Mouse (Mus musculus) heart, adult 11 months (tissue): ENCODE results near the gene Wdsub1.
A peak's percentile ranks its signal among the peaks of the same experiment; 100 is the strongest.

Source experiments
- DNase-seq: peaks from one replicate; pipeline ENCODE4 v3.0.0; 2022

Wdsub1 gene

DNA sequence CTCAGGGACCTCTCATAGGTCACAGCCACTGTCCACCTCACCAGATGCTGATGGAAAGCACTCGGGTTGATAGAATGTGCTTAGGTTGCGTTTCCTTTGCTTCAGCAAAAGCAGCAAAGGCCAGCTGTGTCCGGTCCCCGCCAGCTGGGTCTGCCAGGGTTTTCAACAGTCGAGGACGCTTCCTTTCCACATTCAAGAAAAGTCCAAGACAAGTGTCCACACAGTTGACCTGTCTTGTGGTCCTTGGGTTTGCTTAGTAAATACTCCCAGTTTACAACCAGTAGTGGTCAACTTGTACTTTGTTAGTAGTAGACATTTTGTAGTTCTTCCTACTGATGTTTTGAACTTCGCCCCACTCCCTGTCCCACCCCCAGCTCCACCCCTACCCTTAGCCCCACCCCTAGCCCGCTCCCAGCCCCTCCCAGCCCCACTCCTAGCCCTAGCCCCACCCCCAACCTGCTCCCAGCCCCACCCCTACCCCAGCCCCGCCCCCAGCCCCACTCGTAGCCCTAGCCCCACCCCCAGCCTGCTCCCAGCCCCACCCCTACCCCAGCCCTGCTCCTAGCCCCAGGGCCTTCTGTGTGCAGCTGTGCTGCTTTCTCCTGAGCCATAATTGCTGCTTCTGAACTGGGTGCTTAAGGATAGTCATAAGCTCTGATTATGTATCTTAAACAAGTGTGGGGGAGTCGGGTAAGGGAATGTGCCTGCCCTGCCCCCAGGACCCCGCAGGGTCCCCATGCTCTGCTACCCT is 41.0 kb downstream of the Wdsub1 start:
- peak; percentile 97 for DNase-seq

DNA sequence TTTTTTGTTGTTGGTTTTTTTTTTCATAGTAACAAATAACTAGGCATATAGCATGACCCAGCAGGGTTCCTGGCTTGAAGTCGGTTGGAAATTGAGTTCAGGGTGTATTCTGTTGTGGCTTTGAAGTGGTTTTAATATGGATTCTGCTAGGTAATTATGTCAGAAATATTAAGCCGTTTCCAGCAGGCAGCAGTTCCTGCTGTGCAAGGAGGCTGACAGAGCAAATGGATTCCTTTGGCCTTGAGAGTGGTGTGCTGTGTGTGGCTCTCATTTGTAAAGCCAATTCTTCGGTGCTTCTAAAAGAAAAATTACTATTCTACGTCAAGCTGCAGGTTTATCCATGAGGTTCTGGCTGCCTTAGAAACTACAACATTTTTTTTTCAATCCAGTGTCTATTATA is 42.2 kb downstream of the Wdsub1 start:
- DNase-seq: no peak

DNA sequence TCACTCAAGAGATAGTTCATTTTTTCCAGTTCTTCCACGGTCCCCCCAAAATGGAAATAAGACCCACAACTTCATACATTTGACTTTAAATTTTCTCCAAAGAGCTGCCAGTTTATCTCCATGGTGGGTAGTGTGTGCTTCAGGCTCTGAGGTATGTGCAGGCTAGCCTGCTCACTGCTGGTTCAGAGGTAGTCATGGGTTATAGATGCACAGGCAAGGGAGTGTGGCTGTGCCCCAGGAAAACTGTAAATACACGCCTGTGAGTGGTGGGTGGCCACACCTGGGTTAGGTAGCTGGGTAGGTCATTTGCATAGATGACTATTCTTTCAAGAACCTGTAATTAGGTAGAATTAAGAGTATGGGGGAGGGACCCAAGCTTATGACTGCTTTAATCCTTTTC is 42.6 kb downstream of the Wdsub1 start:
- peak; percentile 89 for DNase-seq

DNA sequence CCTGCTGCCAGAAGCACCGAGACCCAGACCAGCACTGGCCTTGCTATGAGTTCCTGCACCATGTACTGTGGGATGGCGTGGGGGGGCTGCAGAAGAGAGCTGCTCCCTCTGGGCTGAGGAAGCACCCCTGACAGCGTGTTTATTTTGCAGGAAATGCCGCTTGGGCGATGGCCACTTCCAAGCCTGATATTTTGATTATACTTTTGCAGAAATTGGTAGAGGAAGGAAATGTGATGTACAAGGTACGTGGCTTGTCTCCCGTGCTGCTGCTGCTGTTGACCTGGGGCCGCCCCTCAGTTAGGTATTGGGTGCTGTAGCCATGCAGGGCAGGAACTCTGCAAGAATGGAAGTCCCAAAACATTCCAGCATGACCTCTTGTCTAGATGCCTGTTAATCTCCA is 43.6 kb downstream of the Wdsub1 start:
- DNase-seq: peak; percentile 99

DNA sequence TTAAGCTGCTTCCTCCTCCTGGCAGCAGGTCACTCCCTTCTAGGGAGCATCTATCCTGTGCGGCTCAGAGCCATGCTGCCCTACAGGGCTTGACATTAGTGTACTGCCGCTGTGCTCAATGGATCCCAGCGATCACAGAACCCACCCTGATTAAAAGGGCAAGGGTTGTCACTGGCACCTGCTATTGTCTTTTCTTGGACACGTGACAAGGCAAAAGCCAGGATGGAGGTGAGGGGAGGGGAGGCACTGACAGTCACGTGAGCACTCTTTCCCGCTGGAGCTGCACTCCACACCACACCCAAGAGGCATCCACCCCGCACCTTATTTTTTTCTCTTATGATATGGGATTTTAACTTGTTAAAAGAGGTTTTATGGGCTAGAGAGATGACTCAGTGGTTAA is 50.6 kb downstream of the Wdsub1 start:
- peak; percentile 95 for DNase-seq

DNA sequence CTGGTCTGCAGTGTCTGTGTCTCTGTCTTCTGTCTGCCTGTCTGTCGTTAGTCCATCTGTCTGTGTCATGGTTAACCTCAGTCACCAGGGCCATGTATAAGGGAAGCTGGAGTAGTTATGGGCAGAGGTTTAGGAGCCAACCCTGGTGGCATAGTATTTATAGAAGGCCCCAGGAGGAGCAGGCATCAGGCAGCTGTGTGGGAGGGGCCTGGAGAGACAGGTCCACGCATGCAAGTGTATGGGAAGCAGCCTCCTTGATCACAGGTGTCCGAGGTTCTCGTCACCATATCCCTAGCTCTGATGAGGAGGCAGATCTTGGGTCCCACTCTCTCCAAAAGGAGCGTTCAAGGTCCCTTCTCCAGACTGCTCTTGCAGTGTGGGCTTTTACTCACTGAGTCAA is 51.5 kb downstream of the Wdsub1 start:
- peak; percentile 94 for DNase-seq

DNA sequence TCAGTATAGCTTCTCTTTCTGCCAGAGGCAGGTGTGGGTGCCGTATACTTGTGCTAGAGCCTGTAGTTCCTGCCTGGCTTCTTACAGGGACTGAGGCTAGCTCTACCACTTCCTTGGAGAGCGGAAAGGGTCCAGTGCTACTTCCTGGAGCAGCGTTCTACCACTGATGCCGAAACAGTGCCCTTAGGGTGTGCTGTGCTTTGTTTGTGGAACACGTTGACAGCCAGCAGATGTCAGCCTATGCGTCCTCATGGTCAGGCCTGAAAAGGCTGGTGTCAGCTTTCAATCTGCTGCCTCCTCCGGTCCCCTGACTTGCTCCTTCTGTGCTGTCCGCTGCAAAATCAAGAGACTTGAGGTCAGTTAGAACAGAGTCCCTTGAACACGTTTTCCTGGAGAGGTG is 52.2 kb downstream of the Wdsub1 start:
- DNase-seq: peak; percentile 95

DNA sequence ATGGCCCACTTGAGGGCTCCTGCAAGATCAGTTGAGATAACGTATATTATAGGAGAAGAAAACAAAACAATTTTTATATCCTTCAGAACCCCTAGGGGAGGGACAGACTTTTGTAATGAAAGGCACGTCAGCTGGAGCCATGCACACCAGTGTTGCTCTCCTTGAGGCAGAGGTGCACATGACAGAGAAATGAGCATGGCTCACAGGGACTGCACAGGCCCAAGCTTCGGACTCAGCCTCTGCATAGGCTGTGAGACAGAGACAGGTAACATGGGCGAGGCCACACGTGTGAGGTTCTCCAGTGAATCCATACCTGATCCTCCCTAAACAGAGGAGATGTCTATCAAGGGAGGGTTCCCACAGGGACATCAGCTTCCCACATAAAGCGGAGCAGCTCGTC is 52.7 kb downstream of the Wdsub1 start:
- no peak for DNase-seq

DNA sequence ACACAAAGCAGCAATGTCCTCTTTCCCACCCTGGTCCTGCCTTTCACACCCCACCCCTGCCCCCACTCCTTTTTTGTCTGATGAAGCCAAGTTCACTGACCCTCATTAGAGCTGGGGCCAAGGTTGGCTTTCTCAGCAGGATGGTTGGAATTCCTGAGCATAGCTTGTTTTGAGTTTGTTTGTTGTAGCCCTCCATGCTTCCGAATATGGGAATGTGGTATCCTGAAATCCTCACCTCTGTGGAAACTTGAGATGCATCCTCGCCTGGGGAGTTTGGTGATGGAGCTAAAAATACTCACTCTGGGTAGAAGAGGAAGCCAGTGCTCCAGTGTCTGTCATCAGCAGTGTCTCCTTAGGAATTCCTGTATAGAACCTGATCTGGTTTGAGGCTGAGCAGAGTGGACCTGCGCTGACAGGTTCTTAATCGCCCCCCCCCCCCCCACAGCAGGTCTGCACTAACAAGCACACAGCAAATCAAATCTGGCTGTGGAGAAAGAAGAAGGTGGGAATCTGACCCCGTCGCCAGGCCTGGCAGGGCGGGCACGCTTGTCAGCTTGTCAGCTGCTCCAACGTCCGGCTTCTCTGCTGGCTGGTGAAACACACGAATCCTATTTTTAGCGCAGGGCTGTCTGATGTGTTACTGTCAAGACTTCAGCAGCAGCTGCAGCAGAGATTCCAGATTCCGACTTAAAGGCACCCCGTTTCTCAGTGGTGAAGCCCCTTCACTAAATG is 53.4 kb downstream of the Wdsub1 start:
- peak; percentile 98 for DNase-seq

DNA sequence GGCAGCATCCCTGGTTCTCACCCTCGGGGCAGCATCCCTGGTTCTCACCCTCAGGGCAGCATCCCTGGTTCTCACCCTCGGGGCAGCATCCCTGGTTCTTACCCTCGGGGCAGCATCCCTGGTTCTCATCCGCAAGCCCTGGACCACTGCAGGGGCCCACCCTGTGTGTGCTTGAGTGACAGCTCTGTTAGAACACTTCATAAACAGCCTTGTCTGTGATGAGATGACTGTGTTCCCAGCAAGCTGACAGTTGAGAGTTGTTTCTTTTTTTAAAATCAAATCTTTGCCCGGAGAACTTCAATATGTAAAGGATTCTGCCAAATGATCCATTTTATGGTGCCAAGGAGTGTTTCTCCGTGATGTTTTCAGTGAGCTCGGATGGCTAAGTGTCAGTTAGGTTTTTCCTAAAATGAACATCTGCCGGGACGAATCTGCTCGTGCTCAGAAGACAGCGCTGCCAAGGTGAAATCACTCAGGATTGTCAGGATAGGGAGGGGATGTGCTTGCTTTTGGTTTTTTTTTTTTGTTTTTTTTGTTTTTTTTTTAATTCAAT is 54.2 kb downstream of the Wdsub1 start:
- peak; percentile 90 for DNase-seq

DNA sequence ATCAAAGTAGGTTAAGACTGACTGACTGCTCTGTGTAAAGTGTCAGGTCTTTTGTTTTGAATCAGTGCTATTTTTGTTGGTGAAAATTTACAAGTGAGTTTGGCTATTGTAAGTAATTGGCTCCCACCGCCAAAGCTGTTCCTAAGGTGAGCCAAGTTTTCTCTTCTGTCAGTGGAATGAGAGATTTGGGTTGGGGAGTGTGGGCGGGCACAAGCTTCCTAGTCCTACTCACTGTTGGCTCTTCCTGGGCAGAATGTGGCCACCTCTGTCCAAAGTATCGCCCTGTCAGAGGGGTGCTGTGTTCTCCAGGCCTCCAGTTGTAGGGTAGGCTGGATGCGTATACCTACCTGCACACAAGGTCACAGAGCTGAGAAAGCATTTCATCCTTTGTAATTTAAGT is 57.0 kb downstream of the Wdsub1 start:
- peak; percentile 89 for DNase-seq

DNA sequence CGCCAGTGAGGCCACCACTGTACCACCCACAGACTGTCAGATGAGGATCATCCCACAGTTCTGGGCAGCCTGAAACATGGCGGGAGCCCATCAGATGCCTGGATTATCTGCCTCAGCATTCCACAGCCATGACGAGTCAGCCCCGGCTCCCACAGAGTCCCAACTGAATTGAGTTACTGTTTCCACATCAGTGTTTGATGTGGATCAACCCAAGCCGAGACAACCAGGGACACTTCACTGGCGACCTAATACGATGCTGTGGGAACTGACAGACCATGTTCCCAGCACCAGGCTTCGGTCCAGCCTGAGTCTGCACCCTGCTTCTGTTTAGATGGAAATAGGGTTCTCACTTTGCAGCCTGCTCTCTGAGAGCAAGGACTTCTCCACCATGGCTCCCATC is 58.1 kb downstream of the Wdsub1 start:
- peak; percentile 97 for DNase-seq

DNA sequence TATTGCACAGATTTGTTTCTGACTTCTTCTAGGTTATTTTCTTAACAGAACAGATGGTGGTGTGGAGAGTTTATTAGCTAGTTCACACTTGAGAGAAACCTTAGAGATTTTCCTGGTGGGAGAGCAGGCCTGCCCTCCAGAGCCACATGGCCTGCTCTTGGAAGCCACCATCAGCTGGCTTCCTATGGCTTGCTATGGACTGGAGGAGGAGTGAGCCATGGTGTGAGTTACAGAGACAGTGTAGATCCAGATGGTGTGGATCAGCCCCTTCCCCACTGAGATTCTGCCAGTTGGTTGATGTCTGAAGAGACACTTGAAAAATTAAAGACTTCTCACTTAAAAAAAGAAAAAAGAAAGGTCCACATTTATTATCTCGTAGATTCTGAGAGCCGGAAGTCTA is 61.3 kb downstream of the Wdsub1 start:
- no peak for DNase-seq

DNA sequence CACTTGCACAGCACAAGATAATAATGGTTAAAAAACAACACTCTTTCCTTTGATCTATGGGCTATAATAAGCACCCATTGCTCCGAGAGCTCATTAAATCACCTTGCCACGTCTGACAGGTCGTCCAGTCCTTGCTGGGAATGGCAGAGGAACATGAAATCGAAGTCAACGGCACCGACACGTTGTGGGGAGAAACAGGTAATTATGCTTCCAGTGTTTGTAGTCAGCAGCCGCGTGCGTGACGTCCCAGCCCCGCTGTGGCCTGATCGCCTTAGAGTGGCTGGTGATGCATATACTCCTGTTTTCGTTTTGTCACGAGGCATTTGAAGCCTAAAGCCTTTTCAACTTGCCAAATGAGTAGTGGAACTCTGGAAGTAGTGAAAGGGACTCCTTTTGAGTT is 62.3 kb downstream of the Wdsub1 start:
- no peak for DNase-seq

DNA sequence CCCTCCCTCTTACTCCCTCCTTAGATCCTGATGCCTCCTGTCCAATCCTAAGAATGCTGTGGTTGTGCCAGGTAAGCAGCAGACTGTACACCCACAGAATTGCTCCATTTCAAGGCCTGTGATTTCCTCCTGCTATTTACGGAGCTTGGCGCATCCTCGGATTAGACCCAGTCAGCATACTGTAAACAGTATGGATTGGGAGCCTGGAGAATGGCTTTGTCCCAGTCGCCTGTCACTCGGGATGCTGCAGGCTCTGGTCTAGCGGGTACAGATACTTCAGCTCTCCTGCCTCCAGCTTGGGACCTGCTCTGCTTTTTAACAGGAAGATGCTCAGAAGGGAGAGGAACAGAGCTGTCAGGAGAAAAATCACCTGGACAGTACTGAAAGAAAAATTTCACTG is 63.0 kb downstream of the Wdsub1 start:
- no peak for DNase-seq

DNA sequence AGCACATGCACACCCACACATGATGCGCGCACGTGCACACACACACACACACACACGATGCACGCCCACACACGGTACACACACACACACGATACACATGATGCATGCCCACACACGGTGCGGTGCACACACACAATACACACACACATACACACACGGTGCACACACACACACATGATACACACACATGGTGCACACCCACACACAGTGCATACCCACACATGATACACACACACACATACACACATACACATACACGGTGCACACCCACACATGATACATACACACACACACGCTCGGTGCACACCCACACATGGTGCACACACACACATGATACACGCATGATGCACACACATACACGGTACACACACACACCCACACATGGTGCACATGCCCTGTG is 63.7 kb downstream of the Wdsub1 start:
- DNase-seq: no peak

DNA sequence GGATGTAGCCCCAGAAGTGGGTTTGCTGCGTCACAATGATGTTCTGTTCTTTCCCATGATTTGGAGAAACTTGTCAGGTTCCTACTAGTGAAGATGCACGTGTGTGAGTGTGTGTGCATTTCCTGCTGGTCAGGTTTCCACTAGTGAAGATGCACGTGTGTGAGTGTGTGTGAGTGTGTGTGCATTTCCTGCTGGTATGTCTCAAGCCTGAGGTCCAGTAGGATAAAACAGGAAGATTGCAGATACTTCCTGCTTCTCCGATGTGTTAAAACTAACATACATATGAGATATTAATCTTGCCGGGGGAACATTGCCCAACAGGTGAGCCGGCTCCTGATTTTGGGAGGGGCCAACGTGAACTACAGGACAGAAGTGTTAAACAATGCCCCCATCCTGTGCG is 67.4 kb downstream of the Wdsub1 start:
- DNase-seq: no peak

DNA sequence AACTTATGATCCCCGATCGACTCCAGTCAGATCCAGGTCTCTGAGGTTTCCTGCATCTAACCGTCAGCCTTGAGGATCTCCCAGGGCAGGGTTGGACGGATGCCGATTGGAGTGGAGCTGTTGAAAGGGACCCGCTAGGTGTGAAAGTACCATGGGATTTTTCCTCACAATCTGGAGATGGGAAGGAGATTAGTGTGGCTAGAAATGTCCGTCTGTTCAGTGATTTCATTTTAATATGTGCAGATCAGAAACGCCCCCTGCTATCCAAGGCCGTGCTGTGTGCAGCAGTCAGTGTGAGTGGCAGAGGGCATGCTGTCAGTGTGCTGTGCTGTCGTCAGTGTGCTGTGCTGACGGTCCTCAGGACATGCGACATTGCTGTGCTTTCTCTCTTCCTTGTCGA is 68.9 kb downstream of the Wdsub1 start:
- no peak for DNase-seq

DNA sequence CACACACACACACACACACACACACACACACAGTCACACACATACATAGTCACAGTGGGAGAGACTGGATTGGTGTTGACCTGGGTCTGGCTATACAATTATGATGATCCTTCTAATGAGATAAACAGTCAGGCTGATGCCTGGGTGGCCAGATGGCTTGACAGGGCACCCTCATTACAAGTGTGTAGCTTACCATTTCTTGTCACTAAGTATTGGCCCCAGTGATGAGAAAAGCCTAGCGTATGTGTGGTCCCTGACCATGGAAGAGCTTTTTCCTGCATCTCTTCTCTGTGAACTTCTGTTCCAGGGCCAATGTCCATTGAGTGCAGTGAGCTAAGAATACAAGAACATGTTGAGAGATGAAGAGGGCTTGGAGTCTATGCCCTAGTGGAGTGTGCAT is 69.8 kb downstream of the Wdsub1 start:
- DNase-seq: no peak

DNA sequence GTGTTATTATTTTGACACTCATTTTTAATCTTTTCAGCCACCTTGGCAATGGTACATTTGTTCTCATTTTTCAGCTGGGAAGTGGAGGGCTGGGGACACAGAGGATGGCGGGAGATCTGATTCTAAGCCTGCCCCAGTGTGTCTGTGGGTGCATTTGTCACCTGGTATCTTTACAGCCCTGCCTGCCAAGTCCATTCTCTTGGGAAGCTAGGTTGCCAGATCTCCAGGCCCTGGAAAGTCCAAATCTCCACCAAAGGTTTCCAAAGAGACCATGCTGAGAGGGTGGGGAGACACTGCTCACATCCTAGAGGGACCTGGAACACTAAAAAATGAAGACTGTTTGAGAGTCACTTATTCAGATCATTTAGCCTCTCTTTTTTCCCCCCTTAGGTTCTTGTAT is 71.1 kb downstream of the Wdsub1 start:
- DNase-seq: no peak

DNA sequence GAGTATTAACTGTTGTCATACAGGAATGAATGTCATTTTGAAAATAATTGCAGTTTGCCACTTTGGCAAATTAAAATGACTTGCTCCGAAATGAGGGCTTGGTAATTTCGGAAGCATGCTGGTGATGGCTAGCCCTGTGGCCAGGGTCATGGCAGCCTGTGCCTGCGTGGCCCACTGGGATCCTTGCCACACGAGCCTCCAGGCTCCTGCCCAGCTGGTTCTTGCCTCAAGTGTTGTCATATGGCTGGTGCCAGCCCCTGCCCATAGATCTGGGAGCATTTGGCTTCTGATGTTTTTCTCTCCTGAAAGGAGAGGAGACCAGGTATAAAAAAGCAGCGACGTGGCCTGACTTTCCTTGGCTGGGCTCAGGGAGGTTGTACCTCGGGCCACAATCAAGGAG is 72.4 kb downstream of the Wdsub1 start:
- DNase-seq: peak; percentile 92

DNA sequence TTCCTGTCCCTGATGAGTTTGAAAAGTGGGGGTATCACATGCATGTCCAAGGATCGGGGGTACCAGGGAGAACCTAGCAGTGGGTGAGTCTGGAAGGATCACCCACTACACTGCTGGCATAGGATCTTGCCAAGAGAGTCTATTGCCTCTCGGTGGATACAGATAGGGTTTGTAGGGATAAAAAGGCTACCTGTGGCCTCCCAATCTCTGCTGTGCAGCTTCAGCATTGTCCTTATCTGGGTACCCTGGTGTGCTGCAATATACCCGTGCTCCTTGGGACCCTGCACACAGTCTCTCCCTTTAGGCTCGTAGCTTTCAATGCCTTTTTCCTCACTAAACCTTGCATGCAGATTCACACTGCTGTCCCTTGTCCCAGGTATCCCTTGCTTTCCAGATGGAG is 73.8 kb downstream of the Wdsub1 start:
- no peak for DNase-seq

DNA sequence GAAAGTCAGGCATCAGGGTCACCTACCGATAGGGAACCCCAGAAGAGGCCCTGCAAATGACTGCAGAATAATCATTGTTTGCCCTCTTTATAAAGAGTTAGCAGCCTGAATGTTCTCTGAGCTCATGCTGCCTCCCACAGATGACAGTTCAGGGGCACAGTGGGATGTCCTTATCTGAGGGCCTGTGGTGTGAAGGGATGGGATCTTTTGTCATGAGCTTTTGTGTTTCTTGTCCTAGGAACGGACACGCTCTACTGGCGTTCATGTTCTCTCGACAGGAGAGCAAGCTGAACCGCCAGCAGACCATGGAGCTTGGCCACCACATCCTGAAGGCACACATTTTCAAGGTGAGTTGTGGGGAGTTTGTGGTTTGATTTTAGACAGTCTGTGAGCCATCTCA is 76.4 kb downstream of the Wdsub1 start:
- no peak for DNase-seq

DNA sequence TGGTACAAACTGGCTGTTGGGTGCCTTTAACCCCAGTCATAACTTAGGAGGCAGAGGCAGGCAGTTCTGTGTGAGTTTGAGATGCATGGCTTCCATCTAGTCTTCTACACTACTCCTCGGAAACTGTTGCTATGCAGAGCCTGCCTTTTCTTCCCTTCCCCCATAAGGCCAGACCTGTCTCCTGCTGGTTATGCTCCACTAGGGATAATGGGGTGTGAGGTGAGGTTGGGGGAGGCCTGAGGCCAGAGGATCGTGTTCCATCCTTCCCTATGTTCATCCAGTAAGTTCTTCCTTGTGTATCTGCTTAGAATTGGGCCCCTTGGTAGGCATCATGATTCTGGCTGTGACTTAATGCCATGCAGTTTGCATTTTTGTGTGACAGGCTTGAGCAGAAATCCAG is 76.8 kb downstream of the Wdsub1 start:
- no peak for DNase-seq
